Mouse (Mus musculus) thymus, postnatal 14 days (tissue): ENCODE data around the gene Tmem30b.
"Not testable (repeated sequence)": the region's sequence is repeated elsewhere in the genome, so short reads cannot be mapped to it uniquely, and the experiment has no call there.

Experiments used
- DNase-seq: peaks from one replicate; pipeline ENCODE4 v3.0.0; 2021

Tmem30b gene

GRCm38 (mm10) chr12:73554155-73554554 lies 8.0 kb upstream of the Tmem30b start:
- peak; percentile 80 for DNase-seq

- no peak for DNase-seq
Measured at GRCm38 (mm10) chr12:73548259-73548658, 2.1 kb upstream of the Tmem30b start.

GRCm38 (mm10) chr12:73547646-73548045 lies 1.5 kb upstream of the Tmem30b start:
- DNase-seq = no peak

GRCm38 (mm10) chr12:73545672-73546085 lies 513 bp downstream of the Tmem30b start:
- peak; percentile 65 for DNase-seq

- peak; percentile 16 for DNase-seq
Measured at GRCm38 (mm10) chr12:73544736-73545671, 1.2 kb downstream of the Tmem30b start.

- no peak for DNase-seq
Measured at GRCm38 (mm10) chr12:73543191-73543590, 3.0 kb downstream of the Tmem30b start.

- DNase-seq = no peak
Measured at GRCm38 (mm10) chr12:73540402-73540801, 5.8 kb downstream of the Tmem30b start.

- no peak for DNase-seq
Measured at GRCm38 (mm10) chr12:73539151-73539550, 7.0 kb downstream of the Tmem30b start.

- DNase-seq = not testable (repeated sequence)
Measured at GRCm38 (mm10) chr12:73538139-73538508, 8.1 kb downstream of the Tmem30b start.

- DNase-seq = peak; percentile 39
Measured at GRCm38 (mm10) chr12:73537499-73538138, 8.6 kb downstream of the Tmem30b start.

- DNase-seq = peak; percentile 68
Measured at GRCm38 (mm10) chr12:73534591-73534990, 11.6 kb downstream of the Tmem30b start.

- no peak for DNase-seq
Measured at GRCm38 (mm10) chr12:73531889-73532479, 14.2 kb downstream of the Tmem30b start.

GRCm38 (mm10) chr12:73529590-73529989 lies 16.6 kb downstream of the Tmem30b start:
- no peak for DNase-seq

GRCm38 (mm10) chr12:73529131-73529530 lies 17.1 kb downstream of the Tmem30b start:
- DNase-seq = no peak

- DNase-seq = not testable (repeated sequence)
Measured at GRCm38 (mm10) chr12:73528142-73528541, 18.1 kb downstream of the Tmem30b start.

GRCm38 (mm10) chr12:73525254-73525885 lies 20.8 kb downstream of the Tmem30b start:
- DNase-seq = no peak

GRCm38 (mm10) chr12:73523066-73523465 lies 23.1 kb downstream of the Tmem30b start:
- no peak for DNase-seq

GRCm38 (mm10) chr12:73521944-73522343 lies 24.2 kb downstream of the Tmem30b start:
- no peak for DNase-seq

- DNase-seq = no peak
Measured at GRCm38 (mm10) chr12:73521238-73521841, 24.9 kb downstream of the Tmem30b start.

GRCm38 (mm10) chr12:73517768-73518167 lies 28.4 kb downstream of the Tmem30b start:
- DNase-seq = no peak

GRCm38 (mm10) chr12:73517022-73517709 lies 29.0 kb downstream of the Tmem30b start:
- peak; percentile 62 for DNase-seq

GRCm38 (mm10) chr12:73516516-73516915 lies 29.7 kb downstream of the Tmem30b start:
- DNase-seq = no peak
